Mouse (Mus musculus) testis, adult 2 months (tissue): ENCODE data around the gene Sypl2.

ENCODE experiments used
- CTCF ChIP-seq: fragments of 200-500 bp; IDR thresholded peaks from 2 replicates; pipeline ENCODE4 v1.5.1; 2012; ENCODE audit warnings: low read depth, mild to moderate bottlenecking, inconsistent platforms, low read length, moderate library complexity; ENCODE audit not compliant: control insufficient read depth, insufficient read depth, insufficient replicate concordance
- POLR2A ChIP-seq: fragments of 200-500 bp; IDR thresholded peaks from 2 replicates; pipeline ENCODE4 v1.6.1; 2012; ENCODE audit warnings: low read depth, mild to moderate bottlenecking, inconsistent platforms, low read length, moderate library complexity; ENCODE audit not compliant: control insufficient read depth

DNA sequence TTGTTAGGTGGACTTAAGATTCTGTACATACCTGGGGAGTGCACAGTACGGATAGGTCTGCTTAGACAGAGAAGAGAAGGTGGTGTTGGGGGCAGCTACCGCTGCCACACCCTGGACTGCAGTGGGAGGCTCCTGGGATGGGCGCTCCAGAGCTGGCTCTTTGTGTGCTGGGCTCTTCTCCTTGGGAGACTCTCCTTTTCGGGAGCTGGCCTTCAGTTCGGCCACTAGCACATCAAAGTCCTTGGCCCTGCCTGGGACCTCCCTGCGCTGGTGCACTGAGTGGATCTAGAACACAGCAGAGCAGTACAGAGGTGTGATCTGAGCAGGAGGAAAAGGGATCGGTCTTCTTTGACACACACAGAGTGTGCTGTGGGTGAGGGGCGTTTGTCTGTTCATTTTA lies 20.8 kb downstream of the Sypl2 start:
- TF ChIP-seq CTCF, result no peak
- no peak for TF ChIP-seq POLR2A
